Mouse (Mus musculus): Measurements from ENCODE around the gene Abhd6.

GRCm38 (mm10) chr14:8045187-8045846, 42.6 kb downstream of the Abhd6 start:
- no peak for TF ChIP-seq EP300 (IDR thresholded peaks at IDR 0.05; ENCODE audit: low read depth)
- TF ChIP-seq CTCF (IDR thresholded peaks at IDR 0.05; ENCODE audit: low read depth), result no peak

Measured in liver, embryonic 14.5 days (tissue).